Comparison of ENCODE assay signal across 10 mouse cellular contexts in genomic region chr4:139250886-139251285, GRCm38 (mm10). TPM values are rescaled to one million over a fixed set of nuclear protein-coding genes. Genes with fewer than 3 reads are reported as not detected.
DNase-seq lines count a peak whose midpoint lies in the region; ATAC-seq lines count a peak whose summit lies in the region.
"Had no signal": no experiment of that assay in that cellular context is flagged by ENCODE, and none has a peak within 500 bp of the region (broad histone marks: within the 10 kb centered on the region; RNA-seq: fewer than 3 reads in every experiment).

No protein-coding gene starts in this region.

- DNase-seq in kidney, postnatal 14 days = no peak
- peak; percentile 16 for DNase-seq in R1 (ENCODE audit: low read depth, low spot score)
- DNase-seq in c-Kit-positive CD71-positive TER-119-negative erythroid progenitor cells, embryonic 14.5 days (ENCODE audit: low read depth) = peak; percentile 17
- no peak for DNase-seq in spleen, adult 18-20 months
- DNase-seq: gastrocnemius, postnatal 25 days; right cerebral cortex, adult 18-20 months had no signal

- no peak overlapping the region for H3K9ac ChIP-seq in kidney, embryonic 15.5 days
- H3K9ac ChIP-seq in limb, embryonic 15.5 days = no peak overlapping the region
- H3K9ac ChIP-seq in forebrain, embryonic 16.5 days (replicated peaks; ENCODE audit: low read depth, low read length) = no peak overlapping the region

- no peaks in the 10 kb centered on the region for H3K27me3 ChIP-seq in kidney, embryonic 15.5 days
- H3K27me3 ChIP-seq in limb, embryonic 15.5 days = no peaks in the 10 kb centered on the region
- H3K27me3 ChIP-seq in forebrain, embryonic 16.5 days (replicated peaks; ENCODE audit: control insufficient read depth, insufficient read depth, low read length) = no peaks in the 10 kb centered on the region

- H3K4me1 ChIP-seq in kidney, embryonic 15.5 days = peaks cover 79% of the 10 kb centered on the region
- H3K4me1 ChIP-seq in limb, embryonic 15.5 days = peaks cover 86% of the 10 kb centered on the region
- H3K4me1 ChIP-seq in forebrain, embryonic 16.5 days (replicated peaks; ENCODE audit: control insufficient read depth, insufficient read depth, low read length) = peaks cover 24% of the 10 kb centered on the region

- peaks cover 19% of the 10 kb centered on the region for H3K36me3 ChIP-seq in kidney, embryonic 15.5 days
- H3K36me3 ChIP-seq in limb, embryonic 15.5 days = no peaks in the 10 kb centered on the region
- H3K36me3 ChIP-seq in forebrain, embryonic 16.5 days (ENCODE audit: control insufficient read depth, insufficient read depth) = no peaks in the 10 kb centered on the region

- H3K4me3 ChIP-seq in kidney, embryonic 15.5 days (replicated peaks) = no peak overlapping the region
- H3K4me3 ChIP-seq in limb, embryonic 15.5 days = no peak overlapping the region
- no peak overlapping the region for H3K4me3 ChIP-seq in forebrain, embryonic 16.5 days (replicated peaks; ENCODE audit: low read length)

- H3K9me3 ChIP-seq in kidney, embryonic 15.5 days (replicated peaks) = no peaks in the 10 kb centered on the region
- no peaks in the 10 kb centered on the region for H3K9me3 ChIP-seq in limb, embryonic 15.5 days
- no peaks in the 10 kb centered on the region for H3K9me3 ChIP-seq in forebrain, embryonic 16.5 days (ENCODE audit: control insufficient read depth, low read length)

- peak overlapping the region; percentile 66 for H3K27ac ChIP-seq in kidney, embryonic 15.5 days
- H3K27ac ChIP-seq in limb, embryonic 15.5 days = peak overlapping the region; percentile 80
- H3K27ac ChIP-seq in forebrain, embryonic 16.5 days (ENCODE audit: low read length) = no peak overlapping the region

- H3K4me2 ChIP-seq in kidney, embryonic 15.5 days = no peak overlapping the region
- no peak overlapping the region for H3K4me2 ChIP-seq in limb, embryonic 15.5 days
- H3K4me2 ChIP-seq in forebrain, embryonic 16.5 days (ENCODE audit: low read length) = no peak overlapping the region

- no peak for ATAC-seq in kidney, embryonic 15.5 days (replicated peaks; ENCODE audit: low FRiP score)
- no peak for ATAC-seq in limb, embryonic 15.5 days (ENCODE audit: insufficient number of reproducible peaks, low FRiP score, low TSS enrichment, low read depth)
- no peak for ATAC-seq in forebrain, embryonic 16.5 days
- ATAC-seq: inflammation-experienced regulatory T-cells, adult 6 months had no signal

- 60% methylated on average over 8 of the region's 8 CpGs for WGBS in kidney, embryonic 15.5 days
- 55% methylated on average over 8 of the region's 8 CpGs for WGBS in limb, embryonic 15.5 days
- WGBS in forebrain, embryonic 16.5 days = 67% methylated on average over 8 of the region's 8 CpGs

RNA-seq across cellular contexts. Expression of gene Capzb, which starts 58.2 kb away (rescaled TPM):
- 392 and 395 TPM in 2 replicates for polyA plus RNA-seq in kidney, embryonic 15.5 days (2015; fragmentation: Nextera tagmentation; extraction: Ambion mirVana)
- polyA plus RNA-seq in limb, embryonic 15.5 days (2015; fragmentation: Nextera tagmentation; extraction: Ambion mirVana) = 399 and 425 TPM in 2 replicates
- polyA plus RNA-seq in forebrain, embryonic 16.5 days (2015; fragmentation: Nextera tagmentation; extraction: Ambion mirVana) = 311 and 321 TPM in 2 replicates

RNA-seq across cellular contexts. Expression of gene Pqlc2, which starts 59.6 kb away (rescaled TPM):
- polyA plus RNA-seq in kidney, embryonic 15.5 days (2015; fragmentation: Nextera tagmentation; extraction: Ambion mirVana) = 13.9 and 14.2 TPM in 2 replicates
- polyA plus RNA-seq in limb, embryonic 15.5 days (2015; fragmentation: Nextera tagmentation; extraction: Ambion mirVana) = 16.7 and 18.2 TPM in 2 replicates
- 10.1 and 13.2 TPM in 2 replicates for polyA plus RNA-seq in forebrain, embryonic 16.5 days (2015; fragmentation: Nextera tagmentation; extraction: Ambion mirVana)

RNA-seq across cellular contexts. Expression of gene Akr7a5, which starts 59.7 kb away (rescaled TPM):
- polyA plus RNA-seq in kidney, embryonic 15.5 days (2015; fragmentation: Nextera tagmentation; extraction: Ambion mirVana) = 154 and 166 TPM in 2 replicates
- polyA plus RNA-seq in limb, embryonic 15.5 days (2015; fragmentation: Nextera tagmentation; extraction: Ambion mirVana) = 82.9 and 85.8 TPM in 2 replicates
- 56.5 and 56.7 TPM in 2 replicates for polyA plus RNA-seq in forebrain, embryonic 16.5 days (2015; fragmentation: Nextera tagmentation; extraction: Ambion mirVana)

Comparison
In these comparisons a context has a peak if more than half of its experiments do, and no peak if none do; other contexts are left out.
1. DNase-seq: peak in R1 (single experiment) and c-Kit-positive CD71-positive TER-119-negative erythroid progenitor cells, embryonic 14.5 days (single experiment); none in kidney, postnatal 14 days (single experiment) and spleen, adult 18-20 months (0 of 2).